ENCODE assay signal across 8 mouse cellular contexts in the genomic region with DNA sequence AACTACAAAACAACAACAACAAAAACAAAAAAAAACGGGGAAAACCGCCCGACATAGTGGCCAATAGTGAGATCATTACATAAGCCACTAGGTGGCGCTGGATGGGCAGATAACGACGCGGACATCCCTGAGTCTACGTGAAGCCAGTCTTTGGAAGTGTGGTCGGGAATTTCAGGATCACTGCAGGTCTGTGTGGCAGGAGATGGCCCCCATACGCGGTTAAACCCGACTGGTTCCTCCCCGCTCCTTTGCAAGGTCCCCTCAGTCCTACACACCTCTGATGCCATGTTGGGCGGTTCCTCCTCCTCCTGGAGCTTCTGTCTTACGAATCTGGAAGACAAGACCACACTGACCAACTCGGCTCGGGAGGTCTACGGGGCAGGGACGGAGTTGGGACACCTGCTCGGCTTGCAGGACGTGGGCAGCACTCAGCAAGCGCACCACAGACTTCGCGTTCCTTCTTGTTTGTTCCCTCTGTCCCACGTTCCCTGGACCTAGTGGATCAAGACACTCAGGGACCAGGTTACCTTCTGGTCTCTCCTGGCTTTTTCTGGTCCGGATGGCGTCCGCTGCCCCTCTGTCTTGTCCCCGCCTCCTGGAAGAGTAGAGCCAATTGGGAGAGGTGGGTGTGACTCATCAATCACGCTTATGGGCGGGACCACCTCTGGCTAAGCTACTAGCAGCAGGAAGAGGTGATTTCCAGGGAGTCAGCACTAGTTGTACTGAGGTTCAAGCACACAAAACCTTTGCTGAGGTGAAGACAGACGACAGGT. TPM values are rescaled to one million over a fixed set of nuclear protein-coding genes. Genes with fewer than 3 reads are reported as not detected.
DNase-seq lines count a peak whose midpoint lies in the region; ATAC-seq and TF ChIP-seq lines count a peak whose summit lies in the region.

No protein-coding gene starts in this region.

- peak overlapping the region; percentile 73 for H3K4me2 ChIP-seq in kidney, embryonic 14.5 days (replicated peaks; ENCODE audit: low read depth, low read length)
- peak overlapping the region; percentile 88 for H3K4me2 ChIP-seq in limb, embryonic 15.5 days

- TF ChIP-seq CTCF in bone marrow, adult 2 months (IDR thresholded peaks at IDR 0.05; ENCODE audit: control insufficient read depth, insufficient read depth, low read length): peak; percentile 87
- peak; percentile 75; the same call in 1 of the 2 replicates for TF ChIP-seq CTCF in embryonic fibroblast, embryonic 13.5 days (IDR thresholded peaks at IDR 0.05; ENCODE audit: borderline replicate concordance, insufficient read depth, low read length)

- DNase-seq in 416B (ENCODE audit: low read depth): peak; percentile 98
- DNase-seq in heart, adult 9 months (ENCODE audit: low spot score in 2 of 2): peak; percentile 90 to 93
- DNase-seq in monocyte, adult 2 months (ENCODE audit: low read depth in 1 of 2, low spot score in 2 of 2): peak; percentile 58 to 79
- DNase-seq in spleen, postnatal 36 days (ENCODE audit: low spot score in 2 of 2): peak; percentile 84 to 88

- H3K9ac ChIP-seq in kidney, embryonic 14.5 days (ENCODE audit: low read depth, low read length): peak overlapping the region; percentile 63
- peak overlapping the region; percentile 42 for H3K9ac ChIP-seq in limb, embryonic 15.5 days

- no peak for TF ChIP-seq POLR2A in bone marrow, adult 2 months (IDR thresholded peaks at IDR 0.05; ENCODE audit: borderline replicate concordance, control insufficient read depth, low read depth, low read length)
- TF ChIP-seq POLR2A in embryonic fibroblast, embryonic 13.5 days (IDR thresholded peaks at IDR 0.05; ENCODE audit: low read depth, low read length): peak; percentile 90

- WGBS in bone marrow, adult 2 months: under 1% methylated on average over 32 of the region's 32 CpGs
- WGBS in kidney, embryonic 14.5 days: 0% methylated on average over 32 of the region's 32 CpGs
- under 1% methylated on average over 32 of the region's 32 CpGs for WGBS in limb, embryonic 15.5 days

- peak; percentile 88 for ATAC-seq in kidney, embryonic 14.5 days (ENCODE audit: low FRiP score, low TSS enrichment)
- ATAC-seq in limb, embryonic 15.5 days (ENCODE audit: insufficient number of reproducible peaks, low FRiP score, low TSS enrichment, low read depth): peak; percentile 81

- H3K27ac ChIP-seq in bone marrow, adult 2 months (ENCODE audit: control insufficient read depth, insufficient read depth, low read depth, low read length, poor library complexity): peak overlapping the region; percentile 63
- H3K27ac ChIP-seq in embryonic fibroblast, embryonic 13.5 days (ENCODE audit: insufficient read depth, low read length): no peak overlapping the region
- H3K27ac ChIP-seq in kidney, embryonic 14.5 days (ENCODE audit: low read depth, low read length): peak overlapping the region; percentile 51; the same call in 1 of the 2 replicates
- H3K27ac ChIP-seq in limb, embryonic 15.5 days: peak overlapping the region; percentile 79

- no peaks in the 10 kb centered on the region for H3K9me3 ChIP-seq in kidney, embryonic 14.5 days (ENCODE audit: control insufficient read depth, low read length)
- H3K9me3 ChIP-seq in limb, embryonic 15.5 days: no peaks in the 10 kb centered on the region

- H3K27me3 ChIP-seq in kidney, embryonic 14.5 days (ENCODE audit: control insufficient read depth, insufficient read depth, low read length): no peaks in the 10 kb centered on the region
- H3K27me3 ChIP-seq in limb, embryonic 15.5 days: no peaks in the 10 kb centered on the region; the same call in 1 of the 2 replicates

- no peaks in the 10 kb centered on the region; the same call in 1 of the 2 replicates for H3K4me1 ChIP-seq in bone marrow, adult 2 months (ENCODE audit: control insufficient read depth, insufficient read depth, low read length)
- H3K4me1 ChIP-seq in embryonic fibroblast, embryonic 13.5 days (ENCODE audit: control insufficient read depth, insufficient read depth, low read length): peaks cover 4% of the 10 kb centered on the region
- H3K4me1 ChIP-seq in kidney, embryonic 14.5 days (ENCODE audit: control insufficient read depth, insufficient read depth, low read length): peaks cover 5% of the 10 kb centered on the region
- peaks cover 13% of the 10 kb centered on the region for H3K4me1 ChIP-seq in limb, embryonic 15.5 days

- H3K36me3 ChIP-seq in kidney, embryonic 14.5 days (ENCODE audit: control insufficient read depth, insufficient read depth, low read length): no peaks in the 10 kb centered on the region
- 0 out of 2 replicates have a peak, but pooled peaks cover under 1% of the 10 kb centered on the region for H3K36me3 ChIP-seq in limb, embryonic 15.5 days

- peak overlapping the region; percentile 87 for H3K4me3 ChIP-seq in bone marrow, adult 2 months (replicated peaks; ENCODE audit: control insufficient read depth, low read depth, low read length)
- H3K4me3 ChIP-seq in embryonic fibroblast, embryonic 13.5 days (ENCODE audit: insufficient read depth, low read length): peak overlapping the region; percentile 84
- H3K4me3 ChIP-seq in kidney, embryonic 14.5 days (ENCODE audit: low read length): peak overlapping the region; percentile 71
- peak overlapping the region; percentile 61 for H3K4me3 ChIP-seq in limb, embryonic 15.5 days

RNA-seq across cellular contexts. Expression of gene Asl, which starts 5.1 kb away (rescaled TPM):
- polyA plus RNA-seq in bone marrow, adult 2 months (2011; ENCODE audit: insufficient read depth, insufficient read length, low replicate concordance, missing spikeins): 14.9 and 37.1 TPM in 2 replicates
- 32.6 and 41.4 TPM in 2 replicates for polyA plus RNA-seq in embryonic fibroblast, embryonic 13.5 days (2011; ENCODE audit: insufficient read length, low read depth, missing spikeins)
- 40.3 and 46.4 TPM in 2 replicates for polyA plus RNA-seq in kidney, embryonic 14.5 days (2014; fragmentation: Nextera tagmentation; extraction: Ambion mirVana)
- polyA plus RNA-seq in limb, embryonic 15.5 days (2015; fragmentation: Nextera tagmentation; extraction: Ambion mirVana): 27.7 and 29.0 TPM in 2 replicates

RNA-seq across cellular contexts. Expression of gene Crcp, which starts 5.1 kb away (rescaled TPM):
- 10.5 and 18.0 TPM in 2 replicates for polyA plus RNA-seq in bone marrow, adult 2 months (2011; ENCODE audit: insufficient read depth, insufficient read length, low replicate concordance, missing spikeins)
- polyA plus RNA-seq in embryonic fibroblast, embryonic 13.5 days (2011; ENCODE audit: insufficient read length, low read depth, missing spikeins): 30.8 and 36.5 TPM in 2 replicates
- 24.5 and 31.2 TPM in 2 replicates for polyA plus RNA-seq in kidney, embryonic 14.5 days (2014; fragmentation: Nextera tagmentation; extraction: Ambion mirVana)
- 35.8 and 38.3 TPM in 2 replicates for polyA plus RNA-seq in limb, embryonic 15.5 days (2015; fragmentation: Nextera tagmentation; extraction: Ambion mirVana)

RNA-seq across cellular contexts. Expression of gene Gusb, which starts 21.1 kb away (rescaled TPM):
- polyA plus RNA-seq in bone marrow, adult 2 months (2011; ENCODE audit: insufficient read depth, insufficient read length, low replicate concordance, missing spikeins): 14.5 and 22.6 TPM in 2 replicates
- 43.4 and 49.9 TPM in 2 replicates for polyA plus RNA-seq in embryonic fibroblast, embryonic 13.5 days (2011; ENCODE audit: insufficient read length, low read depth, missing spikeins)
- 49.8 and 58.7 TPM in 2 replicates for polyA plus RNA-seq in kidney, embryonic 14.5 days (2014; fragmentation: Nextera tagmentation; extraction: Ambion mirVana)
- 45.6 and 49.6 TPM in 2 replicates for polyA plus RNA-seq in limb, embryonic 15.5 days (2015; fragmentation: Nextera tagmentation; extraction: Ambion mirVana)

RNA-seq across cellular contexts. Expression of gene Tpst1, which starts 49.2 kb away (rescaled TPM):
- 3.1 and 5.2 TPM in 2 replicates for polyA plus RNA-seq in bone marrow, adult 2 months (2011; ENCODE audit: insufficient read depth, insufficient read length, low replicate concordance, missing spikeins)
- polyA plus RNA-seq in embryonic fibroblast, embryonic 13.5 days (2011; ENCODE audit: insufficient read length, low read depth, missing spikeins): 34.0 and 44.9 TPM in 2 replicates
- 61.8 and 70.7 TPM in 2 replicates for polyA plus RNA-seq in kidney, embryonic 14.5 days (2014; fragmentation: Nextera tagmentation; extraction: Ambion mirVana)
- 119 and 123 TPM in 2 replicates for polyA plus RNA-seq in limb, embryonic 15.5 days (2015; fragmentation: Nextera tagmentation; extraction: Ambion mirVana)
